Mouse (Mus musculus) urinary bladder, adult 2 months (tissue): ENCODE data around the gene Ak2. TPM values are rescaled to one million over a fixed set of nuclear protein-coding genes. Genes with fewer than 3 reads are reported as not detected.

Experiments used
- DNase-seq: peaks from one replicate; pipeline ENCODE4 v3.0.0; 2022; ENCODE audit warnings: low spot score
- polyA plus RNA-seq: library from polyadenylated mRNA; depleted of rRNA; stranded (reverse); fragments of >200 nt; gene quantifications from 2 replicates; pipeline ENCODE4 v1.2.3, GENCODE M21; 2012

Ak2 gene
- polyA plus RNA-seq, 1 experiment = 75.5 TPM

- DNase-seq = peak; percentile 59
Observed at GRCm38 (mm10) chr4:128971065-128971694, 20.6 kb upstream of the Ak2 start.

GRCm38 (mm10) chr4:128974677-128975076 lies 17.1 kb upstream of the Ak2 start:
- DNase-seq = no peak

- no peak for DNase-seq
Observed at GRCm38 (mm10) chr4:128976577-128976976, 15.2 kb upstream of the Ak2 start.

- DNase-seq = no peak
Observed at GRCm38 (mm10) chr4:128977217-128977616, 14.5 kb upstream of the Ak2 start.

- DNase-seq = no peak
Observed at GRCm38 (mm10) chr4:128978634-128979033, 13.1 kb upstream of the Ak2 start.

- no peak for DNase-seq
Observed at GRCm38 (mm10) chr4:128980890-128981832, 10.6 kb upstream of the Ak2 start.

- no peak for DNase-seq
Observed at GRCm38 (mm10) chr4:128981833-128982180, 10.0 kb upstream of the Ak2 start.

GRCm38 (mm10) chr4:128983151-128983550 lies 8.6 kb upstream of the Ak2 start:
- no peak for DNase-seq

- no peak for DNase-seq
Observed at GRCm38 (mm10) chr4:128983656-128984055, 8.1 kb upstream of the Ak2 start.

GRCm38 (mm10) chr4:128984600-128984999 lies 7.2 kb upstream of the Ak2 start:
- DNase-seq = no peak

GRCm38 (mm10) chr4:128988911-128989310 lies 2.8 kb upstream of the Ak2 start:
- DNase-seq = no peak

GRCm38 (mm10) chr4:128989678-128990077 lies 2.1 kb upstream of the Ak2 start:
- no peak for DNase-seq

- no peak for DNase-seq
Observed at GRCm38 (mm10) chr4:128992176-128992575, 418 bp downstream of the Ak2 start.

GRCm38 (mm10) chr4:128993025-128993662 lies 1.4 kb downstream of the Ak2 start:
- peak; percentile 84 for DNase-seq

GRCm38 (mm10) chr4:128993675-128994074 lies 1.9 kb downstream of the Ak2 start:
- DNase-seq = no peak

GRCm38 (mm10) chr4:128995238-128995637 lies 3.5 kb downstream of the Ak2 start:
- DNase-seq = no peak

GRCm38 (mm10) chr4:128997258-128997657 lies 5.5 kb downstream of the Ak2 start:
- no peak for DNase-seq

GRCm38 (mm10) chr4:128998401-128998800 lies 6.6 kb downstream of the Ak2 start:
- DNase-seq = no peak

GRCm38 (mm10) chr4:129000786-129001185 lies 9.0 kb downstream of the Ak2 start:
- DNase-seq = no peak

GRCm38 (mm10) chr4:129003720-129004119 lies 12.0 kb downstream of the Ak2 start:
- DNase-seq = no peak

GRCm38 (mm10) chr4:129008006-129008519 lies 16.3 kb downstream of the Ak2 start:
- DNase-seq = no peak

- no peak for DNase-seq
Observed at GRCm38 (mm10) chr4:129008672-129009071, 16.9 kb downstream of the Ak2 start.
